Mouse (Mus musculus) thymus, adult 2 months (tissue): ENCODE measurements around the gene Pde6d.

Experiments used
- CTCF ChIP-seq: fragments of 200-500 bp; IDR thresholded peaks from 2 replicates; pipeline ENCODE4 v1.5.1; 2012; ENCODE audit warnings: mild to moderate bottlenecking, control low read depth, low read length, moderate library complexity, borderline replicate concordance; ENCODE audit not compliant: control insufficient read depth, poor library complexity, insufficient read depth; ENCODE audit errors: extremely low read depth
- POLR2A ChIP-seq: fragments of 200-500 bp; IDR thresholded peaks from 2 replicates; pipeline ENCODE4 v1.6.1; 2012; ENCODE audit warnings: mild to moderate bottlenecking, low read length, control low read depth, moderate library complexity; ENCODE audit not compliant: control insufficient read depth, poor library complexity, insufficient read depth; ENCODE audit errors: extremely low read depth

DNA sequence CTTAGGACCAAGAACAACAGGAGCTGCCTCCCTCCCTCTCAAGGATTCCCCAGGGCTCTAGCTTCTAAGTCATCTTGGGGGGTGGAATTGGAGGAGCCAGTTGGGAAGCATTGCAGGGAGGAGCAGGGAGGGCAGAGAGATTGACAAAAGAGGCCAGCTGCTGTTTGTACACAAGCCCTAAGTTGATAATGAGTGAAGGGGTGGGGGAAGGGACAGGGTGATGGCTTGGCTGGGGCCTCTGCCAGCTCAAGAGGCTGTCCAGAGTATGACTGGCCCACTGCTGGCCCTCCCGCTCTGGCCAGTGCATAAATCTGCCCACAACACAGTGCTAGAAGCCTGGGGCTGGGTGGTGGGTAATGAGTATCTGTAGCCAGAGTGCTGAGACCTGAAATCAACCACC, 77.0 kb downstream of the Pde6d start:
- no peak for TF ChIP-seq CTCF
- no peak for TF ChIP-seq POLR2A
